In genomic region chr10:84896941-84897930, GRCm38 (mm10) we compare ENCODE assay signal across 12 mouse cellular contexts. TPM values are rescaled to one million over a fixed set of nuclear protein-coding genes. Genes with fewer than 3 reads are reported as not detected.
DNase-seq lines count a peak whose midpoint lies in the region; ATAC-seq lines count a peak whose summit lies in the region.
"Had no signal": no experiment of that assay in that cellular context is flagged by ENCODE, and none has a peak within 500 bp of the region (broad histone marks: within the 10 kb centered on the region; RNA-seq: fewer than 3 reads in every experiment).

No protein-coding gene starts in this region.

- peak; percentile 28 to 32 for DNase-seq in spleen, postnatal 36 days (ENCODE audit: low spot score in 2 of 2)
- no peak for DNase-seq in spleen, postnatal 14 days (ENCODE audit: low spot score in 2 of 2)
- no peak for DNase-seq in cerebellum, adult 9-11 months
- no peak for DNase-seq in gastrocnemius, postnatal 25 days
- DNase-seq in right cerebral cortex, postnatal 25 days: no peak
- DNase-seq: cerebellum, postnatal 10 days; kidney, adult 9 months; left cerebral cortex, postnatal 4 days; liver, postnatal 0 days; right cerebral cortex, adult 18-20 months had no signal

- ATAC-seq in granulocyte monocyte progenitor cell, adult 5-6 weeks (replicated peaks; ENCODE audit: poor library complexity, severe bottlenecking): peak; percentile 73
- ATAC-seq in neutrophil, adult 5-6 weeks (ENCODE audit: extremely low read depth, insufficient number of reproducible peaks, low FRiP score, poor library complexity, severe bottlenecking): 0 out of 2 replicates have a peak, but pooled peaks have one; percentile 13
- ATAC-seq: liver, postnatal 0 days had no signal

RNA-seq across cellular contexts. Expression of gene Ric8b, which starts 20.2 kb away (rescaled TPM):
- 15.1 and 17.7 TPM in 2 replicates for total RNA-seq in granulocyte monocyte progenitor cell, adult 5-6 weeks (2014; fragmentation: Nextera tagmentation)
- 16.6 and 17.8 TPM in 2 replicates for total RNA-seq in granulocyte monocyte progenitor cell, adult 5-6 weeks (2017)
- total RNA-seq in neutrophil, adult 5-6 weeks (2017): 24.4 and 31.8 TPM in 2 replicates
- total RNA-seq in gastrocnemius, postnatal 25 days (2021): 10 to 100 TPM; 28.6 to 36.4 TPM

Comparison
In these comparisons a context has a peak if more than half of its experiments do, and no peak if none do; other contexts are left out.
1. DNase-seq: peak in spleen, postnatal 36 days (2 of 2); none in spleen, postnatal 14 days (0 of 2), cerebellum, adult 9-11 months (single experiment), gastrocnemius, postnatal 25 days (single experiment) and right cerebral cortex, postnatal 25 days (single experiment).